Mouse (Mus musculus) left cerebral cortex, postnatal 10 days (tissue): ENCODE measurements at regions not wholly inside any gene's neighbourhood (a gene's known extent, or its start where the extent isn't known, plus 50 kb on each side); places are given as distances from the start of the nearest gene placed in this dataset.

Experiments used
- DNase-seq, 2 experiments: peaks; one replicate each; pipeline ENCODE4 v3.0.0; 2021 to 2022; ENCODE audit warnings: low spot score in 2 of 2, mixed read lengths in 1 of 2; ENCODE audit errors: extremely low spot score in 1 of 2
- intact Hi-C: fragments of 180-260 bp; cut with DNase I; formaldehyde crosslinking; loops from one replicate; pipeline ENCODE4 v1.15.1; 2025

GRCm38 (mm10) chr8:26563151-26563550, 414.0 kb upstream of the Zfp703 start:
- DNase-seq, result no peak
- intact Hi-C loops, result no loop called here

GRCm38 (mm10) chr8:26564254-26564653, 412.9 kb upstream of the Zfp703 start:
- intact Hi-C loops, result no loop called here
- DNase-seq, result no peak

DNA sequence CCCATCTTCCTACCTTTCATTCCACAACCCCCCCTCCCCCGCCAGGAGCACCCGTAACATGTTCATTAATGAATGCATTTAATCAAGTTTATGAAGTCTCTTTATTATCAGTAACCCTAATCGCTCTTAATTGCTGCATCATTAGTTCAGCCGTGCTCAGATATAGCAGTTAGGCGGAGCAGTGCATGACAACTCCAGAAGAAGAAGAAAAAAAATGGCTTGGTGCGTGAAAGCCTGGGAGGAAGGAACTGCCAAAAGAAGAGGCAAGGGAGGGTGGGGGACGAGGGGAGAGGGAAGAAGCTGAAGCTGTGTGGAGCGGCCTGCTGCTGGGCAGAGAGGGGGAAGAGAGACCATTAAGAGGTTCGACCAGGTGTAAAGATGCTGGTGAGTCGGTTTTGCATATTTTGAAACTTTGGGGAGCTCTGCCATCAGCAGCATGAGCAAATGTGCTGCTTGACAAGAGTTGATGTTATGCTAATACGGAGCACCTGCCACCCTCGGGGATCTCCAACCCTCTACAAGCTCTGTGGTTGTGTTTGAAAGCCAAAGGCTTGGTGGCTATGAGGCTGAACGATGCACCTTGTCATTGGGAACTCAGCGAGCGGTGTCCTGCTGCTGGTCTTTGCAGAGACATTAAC, 408.6 kb upstream of the Zfp703 start:
- DNase-seq, result no peak
- intact Hi-C loops, result no loop called here

- intact Hi-C loops, result no loop called here
- no peak for DNase-seq
Measured at GRCm38 (mm10) chr8:26588841-26589240, 388.3 kb upstream of the Zfp703 start.

- intact Hi-C loops, result no loop called here
- no peak for DNase-seq
Measured at GRCm38 (mm10) chr8:26590591-26591212, 386.4 kb upstream of the Zfp703 start.

DNA sequence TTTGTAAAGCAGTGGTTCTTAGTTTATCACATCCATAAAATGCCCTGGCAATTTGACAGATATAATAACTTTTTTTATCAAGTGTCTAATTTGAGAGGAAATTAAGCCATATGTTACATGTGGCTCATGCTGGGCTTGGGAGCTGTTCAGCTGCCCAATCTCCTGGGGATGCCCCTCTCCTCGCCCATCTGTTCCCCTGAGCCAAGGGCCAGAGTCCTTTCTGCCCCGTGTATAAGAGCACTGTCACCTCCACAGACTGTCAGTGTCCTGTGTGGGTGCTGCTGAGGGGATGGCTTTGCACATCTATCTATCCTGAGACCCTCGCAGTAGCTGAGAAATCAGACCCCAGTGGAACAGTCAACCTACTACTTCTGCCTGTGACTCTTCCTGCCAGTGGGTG, 385.9 kb upstream of the Zfp703 start:
- intact Hi-C loops, result no loop called here

DNA sequence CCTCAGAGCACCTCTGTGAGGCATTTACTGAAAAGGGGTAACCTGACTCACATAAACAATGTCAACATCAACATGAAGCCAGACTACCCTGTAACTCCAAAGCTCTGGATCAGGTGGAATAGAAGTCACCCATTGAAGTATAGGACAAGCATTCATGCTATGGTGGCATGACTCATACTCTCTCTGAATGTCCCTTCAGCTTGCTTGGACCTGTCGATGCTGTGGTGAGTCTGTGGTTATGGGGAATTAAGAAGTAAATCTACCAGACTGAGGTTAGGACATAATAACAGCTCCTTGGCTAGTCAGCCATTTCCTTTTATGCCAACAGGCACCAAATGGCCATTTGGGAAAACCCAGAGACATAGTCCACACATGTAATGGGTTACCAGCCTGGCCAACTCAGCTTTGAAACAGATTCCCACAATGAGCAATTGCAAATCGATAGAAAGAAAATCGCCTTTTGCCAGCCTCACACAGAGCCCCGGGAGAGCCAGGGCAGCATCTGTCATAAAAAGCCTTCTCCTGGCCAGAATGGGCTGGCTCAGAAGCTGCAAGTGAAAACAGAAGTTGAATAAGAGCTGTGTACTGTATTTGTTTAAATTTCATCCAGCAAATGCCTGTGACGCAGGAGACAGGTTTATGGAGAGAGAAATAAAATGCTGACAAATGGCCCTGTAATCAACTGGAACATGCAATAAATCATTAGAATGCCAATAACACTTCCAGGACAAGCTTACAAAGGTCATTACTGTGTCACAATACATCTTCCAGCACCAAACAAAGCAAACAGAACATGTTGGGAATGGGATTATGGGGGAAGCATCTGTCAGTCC, 383.4 kb upstream of the Zfp703 start:
- no peak for DNase-seq
- intact Hi-C loops, result no loop called here

More for the DNA sequence above, 385.9 kb upstream of the Zfp703 start:
- DNase-seq, result no peak

GRCm38 (mm10) chr8:26594369-26594920, 382.7 kb upstream of the Zfp703 start:
- intact Hi-C loops, result no loop called here
- DNase-seq, result no peak

- intact Hi-C loops, result no loop called here
Measured at GRCm38 (mm10) chr8:26595431-26596018, 381.6 kb upstream of the Zfp703 start.

DNA sequence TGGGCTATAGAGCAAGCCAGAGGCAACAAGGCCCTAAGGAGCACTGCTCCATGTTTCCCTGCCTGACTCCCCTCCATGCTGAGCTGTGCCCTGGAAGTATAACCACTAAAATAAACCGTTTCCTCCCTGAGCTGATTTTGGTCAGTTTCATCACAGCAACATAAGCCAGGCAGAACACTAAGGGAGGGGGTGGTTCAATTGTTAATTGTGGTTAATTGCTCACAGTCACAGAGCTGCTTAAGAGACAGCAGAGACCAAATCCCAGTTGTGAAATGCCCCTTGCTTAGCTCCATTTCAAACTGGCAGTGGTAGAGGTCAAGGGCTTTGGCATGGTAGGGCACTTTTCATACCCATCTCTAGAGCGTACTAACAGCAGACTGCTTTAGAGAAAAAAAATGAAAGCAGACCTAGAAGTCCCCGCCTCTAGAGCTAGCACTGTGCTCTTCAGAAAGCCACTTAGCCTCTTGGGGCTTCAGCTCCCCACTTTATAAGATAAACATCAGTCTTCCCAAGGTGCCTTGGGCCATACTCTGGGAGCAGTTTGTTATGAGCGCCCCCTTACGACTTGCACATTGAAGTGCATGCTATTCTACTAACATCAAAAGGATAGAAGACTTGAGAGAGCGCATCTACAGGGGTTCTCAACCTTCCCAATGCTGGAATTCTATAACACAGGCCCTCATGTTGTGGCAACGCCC, 380.3 kb upstream of the Zfp703 start:
- peak in 1 of 2 experiments; percentile 19 for DNase-seq
- intact Hi-C loops, result no loop called here

More at GRCm38 (mm10) chr8:26595431-26596018, 381.6 kb upstream of the Zfp703 start:
- peak in 1 of 2 experiments; percentile 10 for DNase-seq

DNA sequence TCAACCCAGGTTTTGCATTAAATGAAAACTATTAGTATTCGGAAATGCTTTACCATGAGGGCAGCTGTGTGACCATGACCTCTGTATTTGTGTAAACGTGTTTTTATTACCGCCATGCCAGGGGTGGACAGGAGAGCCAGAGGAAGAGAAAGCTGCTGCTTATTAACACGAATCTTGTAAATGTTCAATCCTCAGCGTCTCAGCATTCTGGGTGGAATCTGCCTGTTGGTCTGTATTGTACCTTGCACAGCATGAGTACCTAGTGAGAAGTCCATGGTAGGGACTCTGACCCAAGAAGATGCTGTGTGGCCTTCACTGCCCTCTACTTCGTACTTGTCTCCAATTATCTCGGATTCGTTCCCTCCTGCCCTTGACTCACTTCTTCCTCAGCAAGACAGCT, 378.6 kb upstream of the Zfp703 start:
- intact Hi-C loops, result no loop called here
- DNase-seq, result no peak

DNA sequence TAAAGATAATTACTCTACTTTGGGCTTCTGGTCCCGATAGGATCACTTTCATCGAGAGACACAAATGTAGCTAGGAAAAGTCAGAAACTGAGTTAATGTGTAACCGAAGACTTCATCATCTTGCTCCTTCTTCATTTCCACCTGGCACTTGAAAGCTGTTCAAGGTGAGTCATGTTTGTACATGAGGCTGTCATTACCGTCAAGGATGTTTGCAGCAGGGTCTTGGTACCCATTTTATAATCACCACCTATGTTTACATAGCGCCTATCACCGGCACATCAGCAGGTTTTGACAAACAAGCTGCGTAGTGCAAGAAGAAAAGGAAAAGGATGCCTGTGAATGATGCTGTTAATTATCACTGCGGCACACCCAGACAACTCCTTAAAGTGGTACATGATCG, 377.0 kb upstream of the Zfp703 start:
- no peak for DNase-seq
- intact Hi-C loops, result no loop called here

DNA sequence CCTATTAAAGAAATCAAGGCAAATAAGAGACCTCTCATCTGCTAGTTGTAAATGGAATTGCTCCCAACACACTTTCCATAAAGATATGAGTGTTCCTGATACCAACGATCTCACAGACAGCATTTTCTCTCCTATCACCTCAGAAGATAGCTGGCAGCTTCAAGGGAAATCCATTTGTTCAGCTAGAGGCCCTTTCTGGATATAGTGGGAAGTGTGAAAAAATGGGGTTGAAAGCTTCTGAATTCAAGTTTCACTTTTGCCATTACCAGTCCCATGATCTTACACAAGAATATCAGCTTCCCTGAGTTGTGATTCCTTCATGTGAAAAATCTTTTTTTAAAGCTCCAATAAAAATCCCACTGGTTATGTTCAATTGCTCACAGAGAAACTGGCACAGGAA, 369.1 kb upstream of the Zfp703 start:
- peak in 1 of 2 experiments; percentile 8 for DNase-seq
- intact Hi-C loops, result no loop called here

- intact Hi-C loops, result no loop called here
- no peak for DNase-seq
Measured at GRCm38 (mm10) chr8:26608588-26608987, 368.5 kb upstream of the Zfp703 start.

DNA sequence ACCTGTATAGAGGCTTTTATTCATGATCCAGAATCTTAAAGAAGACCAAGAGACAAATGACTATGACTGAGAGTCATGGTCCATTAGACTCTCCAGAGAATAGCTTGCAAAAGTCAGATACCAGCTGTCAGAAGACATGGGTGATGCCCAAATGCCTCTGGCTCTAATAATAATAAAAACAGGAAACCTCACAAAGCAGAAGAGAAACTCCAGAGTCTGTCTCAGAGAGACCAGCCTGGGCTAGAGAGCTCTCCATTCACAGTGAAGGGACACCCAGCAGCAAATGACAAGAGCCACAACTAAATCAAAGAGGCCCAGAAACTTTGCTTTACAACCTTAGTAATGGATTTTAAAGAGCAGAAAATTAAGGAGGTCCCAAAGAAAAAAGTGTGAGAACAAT, 365.0 kb upstream of the Zfp703 start:
- intact Hi-C loops, result no loop called here
- DNase-seq, result no peak

DNA sequence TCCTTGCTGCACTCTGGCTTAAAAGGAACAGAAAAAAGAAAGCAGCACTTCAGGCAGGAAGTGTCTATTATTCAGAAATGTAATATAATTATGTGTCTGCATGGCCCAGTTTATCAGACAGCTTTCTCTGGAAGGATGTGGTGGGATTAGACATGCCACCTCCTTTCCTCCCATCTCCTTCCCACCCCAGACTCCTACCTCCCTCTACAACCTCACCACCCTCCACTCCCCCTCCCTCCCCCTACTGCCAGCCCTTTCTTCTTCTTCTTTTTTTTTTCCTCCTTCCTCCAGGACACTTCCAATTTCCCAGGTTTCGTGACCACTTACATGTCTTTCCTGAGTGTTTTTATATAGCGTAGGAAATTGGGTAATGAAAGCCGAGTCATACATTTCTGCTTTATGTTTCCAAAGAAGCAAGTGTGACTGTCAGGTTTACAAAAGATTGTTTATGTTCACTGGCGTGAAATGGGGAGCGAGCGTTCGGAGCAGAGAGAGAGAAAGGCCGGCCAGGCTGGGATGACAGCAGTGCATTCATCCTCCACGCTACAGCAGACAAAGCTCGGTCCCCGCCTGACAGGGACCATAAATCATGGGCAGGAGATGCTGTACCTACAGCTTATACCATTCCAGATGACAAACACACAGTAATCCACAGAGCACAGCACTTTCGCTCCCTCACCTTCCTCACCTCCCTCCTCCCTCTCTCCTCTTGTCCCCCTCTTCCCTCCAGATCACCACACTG, 354.6 kb upstream of the Zfp703 start:
- intact Hi-C loops, result no loop called here

DNA sequence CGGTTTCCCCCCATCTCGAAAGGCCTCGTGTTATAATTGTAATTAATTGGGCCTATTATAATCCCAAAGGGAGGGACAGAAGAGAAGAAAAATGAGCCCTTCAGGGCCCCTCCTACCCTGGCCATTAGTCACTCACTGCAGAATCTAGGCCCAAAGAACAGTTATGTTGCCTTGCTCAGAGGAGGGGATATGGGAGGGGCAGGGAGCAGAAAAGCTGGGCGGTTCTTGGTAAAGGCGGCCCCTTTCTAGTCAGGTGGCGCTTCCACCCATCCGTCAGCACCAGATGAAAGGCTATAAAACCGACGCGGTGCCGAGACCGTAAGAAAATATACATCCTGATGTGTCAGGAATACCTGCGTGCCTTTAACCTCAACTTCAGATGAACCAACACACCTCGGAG, 350.9 kb upstream of the Zfp703 start:
- intact Hi-C loops, result no loop called here
- DNase-seq, result no peak

More for the DNA sequence above, 354.6 kb upstream of the Zfp703 start:
- DNase-seq, result no peak

- DNase-seq, result peak in 1 of 2 experiments; percentile 30
- intact Hi-C loops, result no loop called here
Measured at GRCm38 (mm10) chr8:26626651-26627077, 350.5 kb upstream of the Zfp703 start.
